Mouse (Mus musculus): ENCODE results near the gene Sytl4. TPM values are rescaled to one million over a fixed set of nuclear protein-coding genes. Genes with fewer than 3 reads are reported as not detected.

Gene Sytl4
- polyA plus RNA-seq (2012; rRNA removed) = 42.9 and 56.1 TPM in 2 replicates

DNA sequence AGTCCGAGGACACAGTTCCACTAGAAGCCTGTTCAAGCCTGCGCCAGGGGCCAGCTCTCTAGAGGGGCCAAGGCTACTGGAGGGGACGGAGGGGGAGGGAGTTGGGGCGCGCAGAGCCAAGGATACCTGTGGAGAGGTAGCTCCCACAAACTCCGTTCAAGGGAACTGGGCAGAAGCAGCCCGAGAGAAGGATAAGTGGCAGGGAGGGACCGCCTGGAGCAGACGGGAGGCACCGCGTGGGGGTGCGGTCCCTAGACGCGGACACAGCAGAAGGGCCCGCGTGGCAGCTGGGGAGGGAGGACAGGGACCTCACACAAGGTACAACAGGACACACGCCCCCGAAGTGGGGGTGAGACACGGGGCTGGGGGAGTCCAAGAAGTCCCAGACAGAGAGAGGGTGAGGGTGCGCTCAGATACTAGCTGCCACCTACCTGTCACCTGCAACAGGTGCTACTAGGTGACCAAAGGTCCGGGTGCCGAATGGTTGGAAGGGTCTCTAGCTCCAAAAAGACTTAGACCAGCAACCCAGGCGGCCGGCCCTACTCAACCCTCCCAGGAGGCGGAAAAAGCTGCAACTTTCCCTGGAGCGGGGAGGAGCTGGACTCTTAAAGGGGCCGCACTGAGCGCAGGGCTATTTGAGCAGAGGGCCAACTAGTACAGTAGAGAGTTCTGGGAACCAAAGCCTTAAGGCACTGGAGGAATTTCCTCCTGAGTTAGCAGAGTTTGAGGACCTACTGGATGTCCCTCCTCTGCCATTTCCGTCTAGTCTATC is at the start of gene Sytl4:
Gene Sytl4 (minus strand): TSS at position 582 of the 772 bp plus-strand sequence.
- DNase-seq (ENCODE audit: low read depth) = no peak

- no peak for DNase-seq (ENCODE audit: low read depth)
These were observed 39.1 kb upstream of the Sytl4 start for GRCm38 (mm10) chrX:134020664-134021063.

GRCm38 (mm10) chrX:134019005-134019404 is 37.4 kb upstream of the Sytl4 start:
- no peak for DNase-seq (ENCODE audit: low read depth)

- no peak for DNase-seq (ENCODE audit: low read depth)
These were observed 14.3 kb upstream of the Sytl4 start for GRCm38 (mm10) chrX:133995866-133996265.

DNA sequence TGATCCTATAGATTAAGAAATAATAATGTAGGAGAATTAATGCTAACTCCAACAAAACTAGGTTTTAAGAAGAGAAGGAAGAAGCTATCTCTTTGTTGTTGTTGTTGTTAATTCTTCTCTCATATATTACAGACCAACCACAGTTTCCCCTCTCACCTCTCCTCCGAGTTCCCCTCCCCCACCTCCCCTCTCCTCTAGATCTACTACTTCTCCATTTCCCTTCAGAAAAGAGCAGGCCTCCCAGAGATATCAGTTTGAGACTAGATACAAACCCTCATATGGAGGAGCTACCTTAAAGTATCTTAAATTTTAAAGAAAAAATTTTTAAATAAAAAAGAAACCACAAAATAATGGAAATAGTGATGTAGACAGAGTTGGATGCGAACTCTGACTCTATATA is 17.0 kb downstream of the Sytl4 start:
- no peak for DNase-seq (ENCODE audit: low read depth)

DNA sequence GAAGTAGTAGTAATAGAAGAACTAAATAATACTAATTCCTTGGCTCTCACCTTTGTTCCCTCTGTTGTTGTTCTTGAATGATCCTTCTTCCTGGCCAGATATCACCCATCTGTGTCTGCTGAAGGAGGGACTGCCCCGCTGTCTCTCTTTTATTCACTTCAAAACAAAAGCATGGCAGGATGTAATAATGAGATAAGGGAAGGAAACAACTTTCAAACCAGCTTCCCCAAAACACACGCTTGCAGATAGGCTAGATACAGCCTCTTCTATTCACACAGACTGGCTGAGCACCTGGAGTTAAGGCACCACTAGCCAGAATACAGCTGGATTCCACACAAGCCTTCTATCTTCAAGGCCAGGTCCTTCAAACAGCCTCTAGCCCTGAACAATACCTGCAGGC is 21.0 kb downstream of the Sytl4 start:
- DNase-seq (ENCODE audit: low read depth) = no peak

- no peak for DNase-seq (ENCODE audit: low read depth)
These were observed 27.0 kb downstream of the Sytl4 start for GRCm38 (mm10) chrX:133954661-133955060.

DNA sequence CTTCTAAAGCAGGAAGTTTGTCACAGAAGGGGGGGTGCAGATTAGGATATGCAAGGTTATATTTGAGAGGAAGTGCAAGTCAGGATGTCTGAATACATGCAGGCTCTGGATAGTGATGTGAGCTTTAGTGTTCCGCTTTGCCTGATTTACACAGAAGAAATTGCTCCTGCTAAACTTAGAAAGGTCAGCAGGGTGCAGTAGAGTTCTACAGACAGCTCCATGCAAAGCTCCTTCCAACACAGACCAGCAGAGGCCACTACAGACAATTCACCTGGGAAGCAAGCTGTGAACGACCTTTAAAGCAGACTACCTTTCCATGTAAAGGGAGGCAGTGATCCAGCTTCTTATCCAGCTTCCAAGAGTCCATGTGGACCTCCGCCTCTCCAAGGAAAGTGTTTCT is 34.2 kb downstream of the Sytl4 start:
- DNase-seq (ENCODE audit: low read depth) = no peak

DNA sequence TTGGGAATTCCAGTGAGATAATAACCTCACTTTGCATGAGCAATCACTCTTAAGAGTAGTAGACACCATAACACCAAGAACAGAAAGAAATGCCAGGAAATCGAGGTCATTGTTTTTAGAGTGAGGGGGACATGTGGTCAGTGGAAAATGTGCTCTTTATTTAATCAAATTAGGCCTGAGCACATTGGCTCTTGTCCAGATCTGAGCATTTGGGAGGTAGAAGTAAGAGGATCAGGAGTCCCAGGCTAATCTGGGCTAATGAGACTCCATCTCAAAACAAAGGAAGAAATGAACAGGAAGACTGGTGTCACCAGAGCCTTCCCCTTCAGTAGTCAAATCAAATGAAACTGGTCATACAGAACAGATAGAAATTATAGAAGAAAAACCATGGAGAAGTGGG is 42.1 kb downstream of the Sytl4 start:
- no peak for DNase-seq (ENCODE audit: low read depth)

- DNase-seq (ENCODE audit: low read depth) = no peak
These were observed 44.9 kb downstream of the Sytl4 start for GRCm38 (mm10) chrX:133936605-133937225.

- DNase-seq (ENCODE audit: low read depth) = no peak
These were observed 50.2 kb downstream of the Sytl4 start for GRCm38 (mm10) chrX:133931302-133932013.

DNA sequence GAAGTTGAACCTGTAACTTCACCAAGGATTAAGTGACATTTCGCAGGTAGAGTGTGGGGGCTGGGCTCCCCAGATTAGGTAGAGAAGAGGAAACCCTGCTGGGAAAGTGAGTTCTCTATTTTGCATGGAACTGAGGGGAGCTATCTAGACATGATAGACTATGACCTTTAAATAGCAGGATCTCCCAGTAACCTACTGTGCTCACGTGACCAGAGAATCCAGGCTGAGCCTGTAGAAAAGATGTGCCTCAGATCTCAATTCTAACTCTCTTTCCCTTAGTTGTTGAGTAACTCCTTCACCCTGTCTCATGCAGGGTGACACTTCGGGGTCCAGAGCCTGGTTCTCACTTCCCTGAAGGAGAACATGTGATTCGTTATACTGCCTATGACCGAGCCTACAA is 54.9 kb downstream of the Sytl4 start:
- no peak for DNase-seq (ENCODE audit: low read depth)

DNA sequence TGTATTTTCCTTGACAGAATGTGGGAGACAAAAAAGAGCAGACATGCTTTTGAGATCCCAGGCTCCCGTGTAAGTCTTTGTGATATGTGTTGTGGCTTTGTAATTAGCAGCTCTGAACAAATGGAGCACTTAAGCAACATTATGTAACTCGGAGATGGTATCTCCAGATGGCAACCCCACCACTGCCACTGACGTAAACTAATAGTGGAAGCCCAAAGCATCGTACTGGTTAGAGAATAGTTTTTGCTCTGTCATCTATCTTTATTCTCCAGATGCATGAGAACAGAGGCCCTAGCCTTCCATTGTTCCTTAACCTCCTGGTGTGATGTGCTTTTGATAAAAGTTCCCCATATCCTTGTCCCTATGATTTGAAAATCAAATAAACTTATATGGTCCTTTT is 60.4 kb downstream of the Sytl4 start:
- no peak for DNase-seq (ENCODE audit: low read depth)

- no peak for DNase-seq (ENCODE audit: low read depth)
These were observed 67.4 kb downstream of the Sytl4 start for GRCm38 (mm10) chrX:133914219-133914618.

DNA sequence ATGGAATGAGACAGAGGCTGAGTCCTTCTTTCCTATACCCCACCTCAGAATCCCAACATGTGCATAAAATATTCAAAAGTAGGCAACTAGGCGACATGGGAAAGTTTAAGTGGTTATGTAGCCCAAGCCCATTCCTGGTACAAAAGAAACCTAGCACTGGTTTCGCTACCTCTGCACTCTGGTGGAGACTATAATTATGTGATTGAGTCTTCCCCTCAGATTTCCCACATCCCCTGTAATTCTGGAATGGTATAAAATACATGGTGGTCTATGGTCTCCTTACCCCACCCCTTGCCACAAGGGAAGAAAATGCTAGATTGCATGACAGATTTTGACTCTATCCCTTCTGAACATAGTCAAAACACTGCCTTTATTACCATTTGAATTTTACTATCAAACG is 68.6 kb downstream of the Sytl4 start:
- no peak for DNase-seq (ENCODE audit: low read depth)

DNA sequence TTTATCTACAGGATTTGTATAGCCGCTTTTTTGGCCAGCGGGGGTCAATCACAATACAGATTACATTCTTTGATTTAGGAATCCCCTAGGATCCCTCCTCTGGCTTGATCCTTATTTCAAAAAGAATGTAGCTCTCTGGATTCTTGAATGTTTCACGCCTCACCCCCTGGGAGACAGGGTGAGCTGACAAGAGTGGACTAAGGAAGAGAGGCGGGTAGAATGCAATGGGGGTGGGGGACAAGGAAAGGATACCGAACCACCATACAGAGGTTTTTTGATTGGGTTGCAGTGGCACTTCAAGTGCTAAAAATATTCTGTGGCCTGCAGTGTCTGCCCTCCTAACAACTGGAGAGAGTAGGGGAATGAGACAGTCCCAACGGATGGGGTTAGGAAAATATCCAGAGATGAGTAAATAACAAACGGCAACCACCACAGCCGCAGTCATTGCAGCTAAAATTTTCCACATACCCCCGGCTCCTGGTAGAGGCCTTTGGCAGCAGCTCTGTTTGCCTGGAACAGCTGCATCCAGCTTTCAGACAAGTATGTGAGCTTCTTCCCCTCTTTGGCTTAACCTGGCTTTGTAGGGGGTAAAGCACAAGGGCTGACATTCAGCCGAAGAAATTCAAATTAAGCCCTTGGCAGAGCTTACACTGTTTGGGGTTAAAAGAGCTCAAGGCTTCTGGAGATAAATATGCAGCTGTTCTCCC is 70.1 kb downstream of the Sytl4 start:
- DNase-seq (ENCODE audit: low read depth) = no peak

- DNase-seq (ENCODE audit: low read depth) = no peak
These were observed 73.4 kb downstream of the Sytl4 start, which contains the start of gene Srpx2 for GRCm38 (mm10) chrX:133908261-133908660. Gene Srpx2, plus strand, starts transcription at chrX:133908426.

- no peak for DNase-seq (ENCODE audit: low read depth)
These were observed 83.5 kb downstream of the Sytl4 start, which contains the start of gene Tspan6 for GRCm38 (mm10) chrX:133898014-133898542. Gene Tspan6, minus strand, starts transcription at chrX:133898429.

GRCm38 (mm10) chrX:133888111-133888510 is 93.5 kb downstream of the Sytl4 start:
- no peak for DNase-seq (ENCODE audit: low read depth)

DNA sequence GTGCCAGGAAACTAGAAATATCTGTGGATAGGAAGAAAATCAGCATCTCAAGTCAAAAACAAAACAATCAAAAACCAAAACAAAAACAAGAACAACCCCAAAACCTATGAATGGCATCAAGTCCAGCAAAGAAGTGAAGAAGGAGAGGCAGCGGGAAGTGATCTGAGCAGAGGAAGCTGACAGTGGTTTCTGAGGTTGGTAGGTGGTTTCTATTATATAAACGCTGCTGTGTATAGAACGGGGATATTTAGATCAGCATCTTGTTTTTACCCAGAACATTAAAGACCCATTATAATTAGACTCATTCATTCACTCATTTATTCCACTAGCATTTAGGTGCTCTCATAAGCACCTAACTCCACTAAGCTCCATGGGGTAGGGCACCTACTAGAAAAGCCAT is 94.3 kb downstream of the Sytl4 start:
- DNase-seq (ENCODE audit: low read depth) = no peak

Data from gonadal fat pad, adult 2 months (tissue).